Mouse (Mus musculus) MEL (cell line): ENCODE measurements around the gene Nos1. TPM values are rescaled to one million over a fixed set of nuclear protein-coding genes. Genes with fewer than 3 reads are reported as not detected.

Experiments used
- DNase-seq: peaks from one replicate; pipeline ENCODE4 v3.0.0; 2011; ENCODE audit warnings: low read depth, low spot score
- H3K27ac ChIP-seq: 2 replicates; pipeline ENCODE4 v1.5.1; 2012; ENCODE audit warnings: low read depth, mild to moderate bottlenecking, control low read depth, low read length, moderate library complexity; ENCODE audit not compliant: control insufficient read depth
- H3K27me3 ChIP-seq, 2 experiments: fragments of 150-350 bp in 1 of 2; sonication (generic) in 1 of 2; 2 replicates each; pipeline ENCODE4 v1.6.1; 2012; ENCODE audit warnings: low read length in 2 of 2, mild to moderate bottlenecking in 2 of 2, improper control_type of control experiment in 1 of 2, moderate library complexity in 1 of 2; ENCODE audit not compliant: insufficient read depth in 2 of 2, control insufficient read depth in 1 of 2
- H3K36me3 ChIP-seq, 2 experiments: 2 replicates each; pipeline ENCODE4 v1.6.1; 2012 to 2014; ENCODE audit warnings: low read length in 2 of 2, improper control_type of control experiment in 1 of 2, inconsistent platforms in 1 of 2, mild to moderate bottlenecking in 1 of 2; ENCODE audit not compliant: insufficient read depth in 2 of 2, control insufficient read depth in 1 of 2
- H3K4me1 ChIP-seq, 2 experiments: fragments of 150-350 bp in 1 of 2; sonication (generic) in 1 of 2; 2 replicates each; pipeline ENCODE4 v1.6.1; 2012; ENCODE audit warnings: low read length in 2 of 2, improper control_type of control experiment in 1 of 2, mild to moderate bottlenecking in 1 of 2; ENCODE audit not compliant: insufficient read depth in 2 of 2, control insufficient read depth in 1 of 2
- H3K4me3 ChIP-seq, 2 experiments: fragments of 150-350 bp in 1 of 2; sonication (generic) in 1 of 2; 2 replicates each; pipeline ENCODE4 v1.5.1; 2012; ENCODE audit warnings: low read depth in 2 of 2, low read length in 2 of 2, mild to moderate bottlenecking in 2 of 2, moderate library complexity in 2 of 2, control low read depth in 1 of 2, improper control_type of control experiment in 1 of 2; ENCODE audit not compliant: control insufficient read depth in 1 of 2, insufficient read depth in 1 of 2
- H3K79me2 ChIP-seq: 2 replicates; pipeline ENCODE4 v1.6.1; 2012; ENCODE audit warnings: mild to moderate bottlenecking, low read length, moderate library complexity; ENCODE audit not compliant: control insufficient read depth, poor library complexity, insufficient read depth
- H3K9ac ChIP-seq: 2 replicates; pipeline ENCODE4 v1.6.1; 2012; ENCODE audit warnings: low read depth, mild to moderate bottlenecking, control low read depth, low read length, moderate library complexity; ENCODE audit not compliant: control insufficient read depth, poor library complexity, severe bottlenecking
- H3K9me3 ChIP-seq: fragments of 150-350 bp; sonication (generic); replicated peaks from 2 replicates; pipeline ENCODE4 v1.6.1; 2012; ENCODE audit warnings: mild to moderate bottlenecking, low read length, improper control_type of control experiment, moderate library complexity; ENCODE audit not compliant: insufficient read depth
- CHD1 ChIP-seq: IDR thresholded peaks from 2 replicates; pipeline ENCODE4 v1.6.1; 2012; ENCODE audit warnings: low read depth, mild to moderate bottlenecking, inconsistent platforms, low read length, improper control_type of control experiment
- CTCF ChIP-seq, 3 experiments: IDR thresholded peaks in 2 of 3; conservative IDR thresholded peaks in 1 of 3; 2 replicates each; pipeline ENCODE4 v1.5.1; 2011 to 2012; ENCODE audit warnings: low read length in 3 of 3, low read depth in 2 of 3, mild to moderate bottlenecking in 2 of 3, improper control_type of control experiment in 1 of 3, inconsistent platforms in 1 of 3, mixed read lengths in 1 of 3, moderate library complexity in 1 of 3; ENCODE audit not compliant: control insufficient read depth in 1 of 3, insufficient read depth in 1 of 3, poor library complexity in 1 of 3, severe bottlenecking in 1 of 3
- ELF1 ChIP-seq: IDR thresholded peaks from 2 replicates; pipeline ENCODE4 v1.6.1; 2014; ENCODE audit warnings: low read depth, mild to moderate bottlenecking, inconsistent platforms, low read length, improper control_type of control experiment, moderate library complexity
- EP300 ChIP-seq, 2 experiments: IDR thresholded peaks; 2 replicates each; pipeline ENCODE4 v1.6.1; 2011; ENCODE audit warnings: improper control_type of control experiment in 2 of 2, low read length in 2 of 2, low read depth in 1 of 2, mild to moderate bottlenecking in 1 of 2
- ETS1 ChIP-seq: IDR thresholded peaks from 2 replicates; pipeline ENCODE4 v1.6.1; 2012; ENCODE audit warnings: low read depth, mild to moderate bottlenecking, inconsistent platforms, low read length, improper control_type of control experiment, moderate library complexity
- HCFC1 ChIP-seq: IDR thresholded peaks from 2 replicates; pipeline ENCODE4 v1.6.1; 2012; ENCODE audit warnings: low read depth, mild to moderate bottlenecking, inconsistent platforms, low read length, improper control_type of control experiment, moderate library complexity
- MXI1 ChIP-seq: IDR thresholded peaks from 2 replicates; pipeline ENCODE4 v1.6.1; 2011; ENCODE audit warnings: mild to moderate bottlenecking, low read depth, low read length, improper control_type of control experiment
- NELFE ChIP-seq: IDR thresholded peaks from 2 replicates; pipeline ENCODE4 v1.6.1; 2011; ENCODE audit warnings: low read depth, low read length, improper control_type of control experiment
- NRF1 ChIP-seq: IDR thresholded peaks from 2 replicates; pipeline ENCODE4 v1.6.1; 2014; ENCODE audit warnings: low read depth, mild to moderate bottlenecking, inconsistent platforms, low read length, improper control_type of control experiment, moderate library complexity; ENCODE audit not compliant: poor library complexity, insufficient read depth, severe bottlenecking
- POLR2A ChIP-seq, 2 experiments: IDR thresholded peaks; 2 replicates each; pipeline ENCODE4 v1.6.1; 2011 to 2012; ENCODE audit warnings: low read length in 2 of 2, mild to moderate bottlenecking in 2 of 2, control low read depth in 1 of 2, improper control_type of control experiment in 1 of 2, low read depth in 1 of 2, moderate library complexity in 1 of 2; ENCODE audit not compliant: control insufficient read depth in 1 of 2, insufficient read depth in 1 of 2, poor library complexity in 1 of 2
- RCOR1 ChIP-seq: IDR thresholded peaks from 2 replicates; pipeline ENCODE4 v1.6.1; 2012; ENCODE audit warnings: low read depth, mild to moderate bottlenecking, inconsistent platforms, low read length, improper control_type of control experiment
- SIN3A ChIP-seq: IDR thresholded peaks from 2 replicates; pipeline ENCODE4 v1.6.1; 2012; ENCODE audit warnings: low read length, improper control_type of control experiment, inconsistent platforms
- TAL1 ChIP-seq: IDR thresholded peaks from 2 replicates; pipeline ENCODE4 v1.6.1; 2012; ENCODE audit warnings: mild to moderate bottlenecking, inconsistent platforms, low read length, moderate library complexity, mixed read lengths
- ZKSCAN1 ChIP-seq: IDR thresholded peaks from 2 replicates; pipeline ENCODE4 v1.6.1; 2012; ENCODE audit warnings: low read depth, mild to moderate bottlenecking, inconsistent platforms, low read length, improper control_type of control experiment, moderate library complexity
- ZNF384 ChIP-seq: IDR thresholded peaks from 2 replicates; pipeline ENCODE4 v1.6.1; 2012; ENCODE audit warnings: low read depth, mild to moderate bottlenecking, inconsistent platforms, low read length, improper control_type of control experiment
- polyA plus RNA-seq, 2 experiments: library from polyadenylated mRNA; stranded (reverse) in 1 of 2; unstranded in 1 of 2; fragments of >175 nt in 1 of 2; fragments of >200 nt in 1 of 2; gene quantifications; 2 replicates each; pipeline versions ENCODE4 v1.2.1 to v1.2.4; 2012; ENCODE audit warnings: low replicate concordance in 2 of 2, low read depth in 1 of 2; ENCODE audit not compliant: insufficient read length in 2 of 2, insufficient read depth in 1 of 2, missing spikeins in 1 of 2
- total RNA-seq: library from RNA; depleted of rRNA; stranded (reverse); fragments of 300-350 nt; gene quantifications from 2 replicates; pipeline ENCODE4 v1.2.3, GENCODE M21; 2012

The Nos1 gene
- total and polyA plus RNA-seq, 3 experiments = 0.35 to 1.5 TPM; not detected in 1

- Histone ChIP-seq H3K79me2 (no peaks in the 10 kb centered on the region), H3K4me1 (no peaks in the 10 kb centered on the region), H3K27ac (no peak overlapping the region), H3K9ac (peak overlapping the region; percentile 52; the same call in 1 of the 2 replicates), H3K9me3 (no peaks in the 10 kb centered on the region), H3K36me3 (no peaks in the 10 kb centered on the region), H3K4me3 (peak overlapping the region; percentile 35 to 48), H3K27me3 (no peaks in the 10 kb centered on the region)
- DNase-seq = peak; percentile 61
- no peak for TF ChIP-seq TAL1
- peak; percentile 57 for TF ChIP-seq ELF1
- TF ChIP-seq CHD1 = no peak
- TF ChIP-seq ZNF384 = no peak
- TF ChIP-seq SIN3A = peak; percentile 47; the same call in 1 of the 2 replicates
- no peak for TF ChIP-seq NELFE
- no peak for TF ChIP-seq POLR2A (IDR thresholded peaks at IDR 0.05; ENCODE audit: control insufficient read depth in 1 of 2, insufficient read depth in 1 of 2, low read depth in 1 of 2, low read length in 2 of 2, poor library complexity in 1 of 2)
- TF ChIP-seq HCFC1 = no peak
- TF ChIP-seq MXI1 = peak; percentile 23; the same call in 1 of the 2 replicates
- TF ChIP-seq EP300 (IDR thresholded peaks at IDR 0.05; ENCODE audit: low read depth in 1 of 2, low read length in 2 of 2) = no peak
- TF ChIP-seq CTCF (IDR thresholded peaks at IDR 0.05 in 2 of 3, conservative IDR thresholded peaks at IDR 0.05 in 1 of 3; ENCODE audit: control insufficient read depth in 1 of 3, insufficient read depth in 1 of 3, low read depth in 2 of 3, low read length in 3 of 3, poor library complexity in 1 of 3, severe bottlenecking in 1 of 3) = no peak
- TF ChIP-seq RCOR1 = no peak
- no peak for TF ChIP-seq NRF1
- TF ChIP-seq ETS1 = peak; percentile 54; the same call in 1 of the 2 replicates
- TF ChIP-seq ZKSCAN1 = no peak
Observed at GRCm38 (mm10) chr5:117939402-117939801, 158.6 kb downstream of the Nos1 start.

DNA sequence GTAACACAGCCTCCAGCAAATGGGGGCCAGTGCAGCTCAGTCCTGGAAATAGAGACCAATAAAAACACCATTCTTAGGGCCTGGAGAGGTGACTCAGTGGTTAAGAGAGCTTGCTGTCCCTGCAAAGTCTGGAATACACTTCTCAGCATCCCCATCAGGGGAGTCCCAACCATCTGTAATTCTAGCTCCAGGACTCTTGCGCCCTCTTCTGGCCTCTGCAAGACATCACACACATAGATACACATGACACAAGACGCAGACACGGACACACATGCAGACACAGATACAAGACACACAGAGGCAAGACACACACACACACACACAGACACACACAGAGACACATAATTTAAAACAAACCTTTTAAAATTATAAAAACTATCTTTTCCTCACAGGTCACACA lies 160.7 kb downstream of the Nos1 start:
- no peak overlapping the region for H3K27ac ChIP-seq
- H3K36me3 ChIP-seq = no peaks in the 10 kb centered on the region
- H3K9me3 ChIP-seq = no peaks in the 10 kb centered on the region
- no peaks in the 10 kb centered on the region for H3K79me2 ChIP-seq
- DNase-seq = peak; percentile 31
- H3K4me3 ChIP-seq = no peak overlapping the region
- H3K4me1 ChIP-seq = no peaks in the 10 kb centered on the region
- no peaks in the 10 kb centered on the region for H3K27me3 ChIP-seq
- TF ChIP-seq POLR2A (IDR thresholded peaks at IDR 0.05; ENCODE audit: control insufficient read depth in 1 of 2, insufficient read depth in 1 of 2, low read depth in 1 of 2, low read length in 2 of 2, poor library complexity in 1 of 2) (no peak), CTCF (IDR thresholded peaks at IDR 0.05 in 2 of 3, conservative IDR thresholded peaks at IDR 0.05 in 1 of 3; ENCODE audit: control insufficient read depth in 1 of 3, insufficient read depth in 1 of 3, low read depth in 2 of 3, low read length in 3 of 3, poor library complexity in 1 of 3, severe bottlenecking in 1 of 3) (peak; percentile 21 to 41 (median 37); a peak in 4 of 6 replicates)
- no peak overlapping the region for H3K9ac ChIP-seq
